Mouse (Mus musculus): Measurements from ENCODE around the gene Slc6a8.
A peak's percentile ranks its signal among the peaks of the same experiment; 100 is the strongest.

Gene Slc6a8

GRCm38 (mm10) chrX:73672879-73673618, at the start of gene Slc6a8:
Slc6a8 (plus strand) TSS chrX:73673150.
- DNase-seq (ENCODE audit: low read depth, low spot score) = peak; percentile 76

- peak; percentile 4 for DNase-seq (ENCODE audit: low read depth, low spot score)
These were observed 46.0 kb upstream of the Slc6a8 start for GRCm38 (mm10) chrX:73626981-73627380.

GRCm38 (mm10) chrX:73635425-73635824, 37.5 kb upstream of the Slc6a8 start:
- no peak for DNase-seq (ENCODE audit: low read depth, low spot score)

GRCm38 (mm10) chrX:73637415-73637814, 35.5 kb upstream of the Slc6a8 start:
- DNase-seq (ENCODE audit: low read depth, low spot score) = no peak

- DNase-seq (ENCODE audit: low read depth, low spot score) = no peak
These were observed 33.7 kb upstream of the Slc6a8 start, which contains the start of gene Dusp9 for GRCm38 (mm10) chrX:73639255-73639675. Dusp9 (plus strand) TSS chrX:73639419.

GRCm38 (mm10) chrX:73639901-73640469, 33.0 kb upstream of the Slc6a8 start:
- DNase-seq (ENCODE audit: low read depth, low spot score) = no peak

GRCm38 (mm10) chrX:73645121-73645520, 27.8 kb upstream of the Slc6a8 start:
- DNase-seq (ENCODE audit: low read depth, low spot score) = no peak

GRCm38 (mm10) chrX:73650869-73651268, 22.1 kb upstream of the Slc6a8 start:
- DNase-seq (ENCODE audit: low read depth, low spot score) = no peak

GRCm38 (mm10) chrX:73653392-73653791, 19.6 kb upstream of the Slc6a8 start:
- DNase-seq (ENCODE audit: low read depth, low spot score) = no peak

GRCm38 (mm10) chrX:73654177-73654576, 18.8 kb upstream of the Slc6a8 start:
- DNase-seq (ENCODE audit: low read depth, low spot score) = peak; percentile 64

- DNase-seq (ENCODE audit: low read depth, low spot score) = peak; percentile 30
These were observed 17.4 kb upstream of the Slc6a8 start for GRCm38 (mm10) chrX:73655529-73655928.

GRCm38 (mm10) chrX:73658391-73658790, 14.6 kb upstream of the Slc6a8 start:
- DNase-seq (ENCODE audit: low read depth, low spot score) = no peak

GRCm38 (mm10) chrX:73658936-73659574, 13.9 kb upstream of the Slc6a8 start:
- no peak for DNase-seq (ENCODE audit: low read depth, low spot score)

- DNase-seq (ENCODE audit: low read depth, low spot score) = no peak
These were observed 13.2 kb upstream of the Slc6a8 start, which contains the start of gene Pnck for GRCm38 (mm10) chrX:73659575-73660283. Pnck (minus strand) TSS chrX:73660117.

- DNase-seq (ENCODE audit: low read depth, low spot score) = no peak
These were observed 12.7 kb upstream of the Slc6a8 start for GRCm38 (mm10) chrX:73660284-73660665.

- no peak for DNase-seq (ENCODE audit: low read depth, low spot score)
These were observed 9.8 kb upstream of the Slc6a8 start for GRCm38 (mm10) chrX:73663143-73663542.

- peak; percentile 48 for DNase-seq (ENCODE audit: low read depth, low spot score)
These were observed 919 bp upstream of the Slc6a8 start for GRCm38 (mm10) chrX:73672031-73672431.

GRCm38 (mm10) chrX:73673619-73673967, 643 bp downstream of the Slc6a8 start:
- no peak for DNase-seq (ENCODE audit: low read depth, low spot score)

- DNase-seq (ENCODE audit: low read depth, low spot score) = peak; percentile 51
These were observed 1.2 kb downstream of the Slc6a8 start for GRCm38 (mm10) chrX:73673968-73674661.

GRCm38 (mm10) chrX:73675231-73675630, 2.3 kb downstream of the Slc6a8 start:
- DNase-seq (ENCODE audit: low read depth, low spot score) = no peak

- DNase-seq (ENCODE audit: low read depth, low spot score) = no peak
These were observed 3.7 kb downstream of the Slc6a8 start for GRCm38 (mm10) chrX:73676668-73677067.
